Mouse (Mus musculus) heart, postnatal 10 days (tissue): ENCODE data around the gene Itln1. TPM values are rescaled to one million over a fixed set of nuclear protein-coding genes. Genes with fewer than 3 reads are reported as not detected.
A peak's percentile ranks its signal among the peaks of the same experiment; 100 is the strongest.

Experiments
- DNase-seq, 2 experiments: peaks; one replicate each; pipeline ENCODE4 v3.0.0; 2021
- intact Hi-C: fragments of 180-260 bp; cut with DNase I; formaldehyde crosslinking; loops from one replicate; pipeline ENCODE4 v1.15.1; 2025
- total RNA-seq, 2 experiments: library from RNA; stranded (reverse); gene quantifications; 2 replicates each; pipeline ENCODE4 v1.2.3; 2021

Gene Itln1
- total RNA-seq = not detected

DNA sequence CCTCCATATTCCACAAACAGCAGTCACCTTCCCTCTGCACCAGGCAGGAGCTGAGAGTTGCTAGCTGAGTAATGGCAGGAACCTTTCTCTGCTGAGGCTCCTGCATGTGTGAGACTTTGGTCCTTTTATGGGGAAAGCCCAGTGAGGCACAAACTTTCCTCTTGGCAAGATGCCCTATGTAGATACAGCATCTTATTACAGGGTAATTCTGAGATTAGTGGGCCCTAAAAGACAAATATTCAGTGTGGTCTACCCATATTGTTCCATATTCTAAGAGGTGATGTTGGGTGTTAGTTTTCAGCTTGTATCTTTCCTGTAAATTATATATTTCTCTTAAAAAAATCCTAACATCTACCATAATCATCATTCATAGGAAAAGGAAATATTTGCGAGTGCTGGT, at the start of gene Itln1:
TSS of gene Itln1 (minus strand) at position 101 of the 400 bp plus-strand sequence.
- no peak for DNase-seq
- intact Hi-C loops = no loop called here

DNA sequence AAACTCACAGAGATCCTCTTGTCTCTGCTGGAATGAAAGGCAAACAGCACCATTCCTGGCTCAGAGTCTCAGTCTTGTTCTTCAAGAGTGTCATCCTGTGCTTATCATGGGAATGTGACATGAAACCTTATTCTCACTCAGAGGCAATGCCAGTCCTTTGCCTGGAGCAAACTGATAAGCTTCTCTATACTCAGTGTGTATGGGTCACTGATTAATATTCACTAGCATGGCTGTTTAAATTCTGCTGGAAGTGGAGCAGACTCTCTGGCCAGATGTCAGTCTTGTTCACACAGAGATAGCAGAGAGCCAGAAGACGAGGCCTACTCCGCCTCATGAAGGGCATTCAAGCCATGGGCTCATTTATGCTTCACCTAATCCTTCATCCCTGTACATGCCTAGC, 49.5 kb upstream of the Itln1 start:
- DNase-seq = no peak
- intact Hi-C loops = no loop called here

DNA sequence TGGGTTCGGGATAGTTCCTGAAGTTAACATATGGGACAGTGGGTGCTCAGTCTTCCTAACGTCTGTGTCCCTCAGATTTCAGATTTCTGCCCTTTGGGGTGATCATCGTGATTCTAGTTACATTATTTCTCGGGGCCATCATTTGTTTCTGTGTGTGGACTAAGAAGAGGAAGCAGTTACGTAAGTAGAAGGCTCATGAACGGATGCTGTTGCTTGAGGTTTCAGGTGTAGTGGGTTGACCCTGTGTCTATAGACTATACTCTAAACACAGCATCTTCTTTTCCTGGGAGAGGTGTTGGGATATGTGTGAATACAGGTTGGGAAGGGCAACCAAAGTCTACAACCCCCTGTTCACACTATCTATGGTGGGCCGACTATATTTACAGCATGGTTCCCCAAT, 42.1 kb upstream of the Itln1 start:
- intact Hi-C loops = no loop called here

DNA sequence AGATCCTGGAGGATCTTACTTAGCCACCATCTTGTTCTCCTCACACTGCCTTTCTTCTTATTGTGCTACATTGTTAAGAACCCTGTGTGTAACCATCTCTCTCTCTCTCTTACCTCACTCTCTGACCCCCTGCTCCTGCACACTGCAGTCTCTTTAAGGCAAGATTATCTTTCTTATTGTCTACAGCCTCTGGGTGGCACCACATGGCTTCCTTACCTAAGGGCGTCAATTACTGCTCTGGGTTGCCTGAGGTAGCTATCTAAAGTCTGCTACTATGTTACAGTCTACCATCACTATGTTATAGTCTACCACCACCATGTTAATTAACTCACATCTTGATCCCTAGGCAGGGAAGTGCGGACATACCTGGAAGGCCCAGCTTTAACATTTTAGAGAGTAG, 33.3 kb upstream of the Itln1 start:
- intact Hi-C loops = no loop called here
- DNase-seq = no peak

More for the DNA sequence above, 42.1 kb upstream of the Itln1 start:
- DNase-seq = no peak

DNA sequence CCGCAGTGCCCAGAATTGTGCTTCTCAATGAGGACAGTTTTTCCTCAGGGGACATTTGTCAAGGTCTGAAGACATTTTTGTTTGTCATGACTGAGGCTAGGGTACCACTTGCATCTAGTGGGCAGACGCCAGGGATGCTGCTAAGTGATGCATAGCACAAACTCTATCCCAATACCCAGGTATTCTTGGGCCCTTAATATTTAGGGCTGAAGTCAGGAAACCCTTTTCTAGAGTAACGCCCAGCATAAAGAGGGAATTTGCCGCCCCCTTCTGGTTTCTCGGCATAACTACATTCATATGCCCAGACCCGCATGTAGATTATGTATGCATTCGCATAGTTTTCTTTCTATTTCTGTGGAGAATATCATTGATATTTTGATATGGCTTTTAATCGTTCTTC, 31.7 kb upstream of the Itln1 start:
- intact Hi-C loops = loop anchor here (1.0 to 2.0 kb wide), 2 partner anchors 63 to 206 kb away; partner anchors contain the start of genes Alyref2 and Klhdc9
- DNase-seq = peak; percentile 58 to 65

DNA sequence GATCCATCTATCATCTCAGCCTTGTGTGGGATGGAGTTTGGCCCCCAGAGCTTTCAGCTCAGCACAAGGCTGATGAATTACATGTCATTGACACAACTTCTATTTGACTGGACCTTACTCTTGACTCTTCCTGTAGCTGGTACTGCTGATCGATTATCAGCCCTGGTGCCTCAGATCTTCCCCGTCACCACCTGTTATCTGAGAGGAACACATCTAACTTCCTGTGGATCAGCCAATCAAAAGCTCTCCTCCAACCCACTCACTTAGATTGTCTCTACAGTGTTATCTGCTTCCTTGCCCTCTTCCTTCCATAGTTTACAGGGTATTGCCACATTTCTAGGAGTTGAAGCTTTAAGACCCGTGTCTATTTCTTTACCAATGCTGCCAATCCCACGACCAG, 30.8 kb upstream of the Itln1 start:
- intact Hi-C loops = loop anchor here (2.0 kb wide), 1 partner anchor 205 kb away; the partner anchor contains the start of gene Klhdc9
- no peak for DNase-seq

DNA sequence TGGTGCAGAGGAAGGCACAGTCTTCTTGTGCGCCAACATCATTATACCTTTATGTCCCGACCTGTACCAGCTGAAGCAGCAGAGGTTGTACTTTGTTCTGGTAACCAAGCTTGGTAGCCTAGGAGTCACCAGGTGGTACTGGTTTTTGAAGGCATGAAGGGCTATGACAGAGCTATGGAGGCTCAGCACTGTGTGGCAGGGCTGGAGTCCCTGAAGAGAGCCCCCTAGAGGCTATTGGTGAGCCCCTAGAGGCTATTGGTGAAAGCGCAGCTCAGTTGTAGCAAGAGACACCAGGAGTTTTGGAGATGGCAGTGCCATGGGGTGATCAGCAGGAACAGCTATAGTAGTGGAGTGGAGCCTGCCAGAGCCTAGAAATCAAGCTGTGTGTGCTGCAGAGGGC, 29.2 kb upstream of the Itln1 start:
- DNase-seq = peak; percentile 16 to 20

DNA sequence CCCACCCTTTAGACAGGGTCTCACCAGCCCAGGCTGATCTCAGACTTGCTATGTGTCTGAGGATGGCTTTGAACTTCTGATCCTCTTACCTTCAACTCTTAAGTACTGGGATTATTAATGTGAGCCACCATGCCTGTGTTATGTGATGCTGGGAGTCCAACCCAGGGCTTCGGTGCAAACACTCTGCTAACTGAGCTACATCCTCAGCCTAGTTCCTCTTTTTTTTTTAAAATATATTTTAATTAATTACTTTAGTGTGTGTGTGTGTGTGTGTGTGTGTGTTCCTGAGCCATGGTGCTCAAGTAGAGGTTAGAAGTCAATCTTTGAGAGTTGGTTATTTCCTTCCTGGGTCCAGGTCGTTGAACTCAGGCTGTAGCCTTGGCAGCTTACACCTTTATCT, 27.9 kb upstream of the Itln1 start:
- intact Hi-C loops = no loop called here
- no peak for DNase-seq

More for the DNA sequence above, 29.2 kb upstream of the Itln1 start:
- intact Hi-C loops = no loop called here

DNA sequence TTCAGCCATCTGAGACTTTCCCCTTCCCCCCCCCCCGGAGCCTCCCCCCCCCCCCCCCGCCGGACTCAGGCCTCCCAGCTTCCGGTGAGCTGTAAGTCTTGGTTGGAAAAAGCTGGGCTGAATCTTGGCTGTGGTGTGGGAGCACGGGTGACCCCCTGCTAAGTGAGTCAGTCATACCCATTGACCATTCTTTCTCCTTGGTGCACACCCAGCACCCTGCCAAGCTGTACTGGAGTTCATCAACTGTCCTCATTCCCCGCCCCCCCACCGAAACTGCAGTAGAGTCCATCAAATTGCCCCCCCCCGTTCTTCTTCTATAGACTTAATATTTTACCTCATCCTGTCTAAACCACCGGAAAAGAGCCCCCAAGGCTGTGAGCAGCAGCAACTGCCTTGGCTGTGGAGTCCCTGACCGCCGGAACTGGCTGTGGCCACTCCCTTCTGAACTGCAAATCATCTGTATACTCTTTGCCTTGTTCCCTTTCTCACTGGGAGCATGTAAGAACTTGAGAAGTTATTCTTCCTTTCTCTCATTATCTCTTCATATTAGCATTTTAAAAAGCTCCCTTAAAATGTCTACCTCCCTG, 26.6 kb upstream of the Itln1 start:
- DNase-seq = no peak
- intact Hi-C loops = no loop called here

DNA sequence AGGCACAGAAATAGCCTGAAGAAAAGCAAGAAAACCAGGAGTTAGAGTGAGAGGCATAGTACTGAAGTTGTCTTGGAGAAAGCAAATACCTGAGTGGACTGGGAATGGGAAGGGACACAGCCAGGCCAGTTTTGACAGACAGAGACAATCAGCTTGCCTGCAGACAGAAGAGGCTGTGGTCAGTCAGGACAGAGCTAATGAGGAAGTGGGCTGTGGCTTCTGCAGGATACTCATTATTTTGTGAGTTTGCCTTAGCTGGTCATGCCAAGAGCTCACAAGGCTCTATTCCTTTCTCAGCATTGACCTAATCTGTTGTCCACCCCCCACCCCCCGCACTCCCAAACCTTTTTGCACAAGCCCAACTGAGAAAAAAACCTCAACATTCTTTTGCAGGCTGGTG, 26.1 kb upstream of the Itln1 start:
- intact Hi-C loops = no loop called here
- DNase-seq = no peak

DNA sequence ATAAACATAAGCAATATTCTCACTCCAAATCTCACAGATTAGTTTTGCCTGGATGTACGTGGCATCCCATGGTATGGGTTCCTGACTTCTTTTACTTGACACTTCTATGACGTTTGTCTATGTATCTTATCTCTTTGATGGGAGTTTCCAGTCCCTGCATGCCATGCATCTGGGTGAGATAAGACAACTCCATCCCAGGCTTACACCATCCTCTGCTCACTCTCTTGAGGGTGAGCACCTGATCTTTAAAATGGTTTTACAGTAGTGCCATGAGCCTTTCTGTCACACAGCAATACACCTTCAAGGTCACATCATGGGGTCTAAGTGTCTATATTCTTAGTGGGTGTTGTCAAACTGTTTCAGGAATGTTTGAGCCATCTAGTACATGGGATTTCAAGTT, 25.2 kb upstream of the Itln1 start:
- intact Hi-C loops = no loop called here
- DNase-seq = no peak

DNA sequence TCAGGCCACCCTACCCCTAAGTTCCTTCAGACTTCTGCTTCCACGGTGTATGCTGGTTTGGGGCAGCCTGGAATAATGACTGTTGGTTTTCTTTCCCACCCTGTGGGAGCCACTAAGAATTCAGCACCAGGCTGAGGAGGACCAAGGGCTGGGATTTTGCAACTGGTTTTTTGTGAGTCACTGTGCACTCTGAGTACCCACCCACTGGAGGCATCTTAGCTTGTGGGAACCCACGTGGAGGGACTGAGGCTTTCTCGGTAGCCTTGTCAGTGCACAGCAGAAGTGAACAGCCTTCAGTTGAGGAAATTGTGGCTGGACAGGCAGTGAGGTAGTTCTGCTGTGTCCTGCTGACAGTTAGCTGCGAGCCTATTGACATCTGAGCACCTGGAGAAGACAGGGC, 23.8 kb upstream of the Itln1 start, which contains the start of gene Cd244a:
TSS of gene Cd244a (plus strand) at position 296 of the 400 bp plus-strand sequence.
- intact Hi-C loops = no loop called here
- DNase-seq = no peak

DNA sequence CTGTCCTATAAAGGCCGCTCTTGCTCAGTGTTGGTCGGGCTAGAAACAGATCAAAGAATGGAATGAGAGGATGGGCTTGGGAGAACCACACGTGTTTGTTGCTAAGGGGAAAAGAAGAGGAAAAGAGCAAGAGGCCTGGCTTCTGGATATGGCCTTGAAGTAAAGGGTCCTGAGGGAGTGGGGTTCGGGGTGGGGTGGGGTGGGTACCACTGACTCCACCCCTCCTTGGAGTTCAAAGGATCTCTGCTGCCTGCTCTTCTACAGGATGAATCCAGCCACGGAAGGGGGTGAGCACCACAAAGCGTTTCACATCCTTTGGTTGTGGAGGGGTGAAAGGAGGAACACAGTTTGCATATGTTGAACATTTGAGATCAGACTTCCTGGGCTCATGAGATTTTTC, 23.3 kb upstream of the Itln1 start:
- DNase-seq = no peak
- intact Hi-C loops = no loop called here

DNA sequence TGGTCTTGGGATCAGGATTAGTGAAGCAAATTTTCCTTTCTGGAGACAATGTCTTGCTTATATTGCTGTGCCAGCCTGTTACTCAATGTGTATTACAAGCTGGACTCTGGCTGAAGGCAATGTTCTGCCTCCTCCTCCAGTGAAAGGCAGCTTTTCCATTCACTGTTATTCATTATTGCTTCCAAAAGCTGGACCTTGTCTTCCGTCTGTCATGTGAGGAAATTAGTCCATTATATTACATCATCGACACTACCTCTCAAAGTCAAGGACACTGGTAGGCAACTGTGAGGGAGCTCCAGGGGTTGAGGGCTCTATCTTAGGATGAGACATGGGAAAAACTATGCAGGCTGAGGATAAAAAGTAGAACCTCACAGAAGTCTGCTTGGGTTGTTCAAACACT, 21.3 kb upstream of the Itln1 start:
- intact Hi-C loops = no loop called here
- DNase-seq = no peak

DNA sequence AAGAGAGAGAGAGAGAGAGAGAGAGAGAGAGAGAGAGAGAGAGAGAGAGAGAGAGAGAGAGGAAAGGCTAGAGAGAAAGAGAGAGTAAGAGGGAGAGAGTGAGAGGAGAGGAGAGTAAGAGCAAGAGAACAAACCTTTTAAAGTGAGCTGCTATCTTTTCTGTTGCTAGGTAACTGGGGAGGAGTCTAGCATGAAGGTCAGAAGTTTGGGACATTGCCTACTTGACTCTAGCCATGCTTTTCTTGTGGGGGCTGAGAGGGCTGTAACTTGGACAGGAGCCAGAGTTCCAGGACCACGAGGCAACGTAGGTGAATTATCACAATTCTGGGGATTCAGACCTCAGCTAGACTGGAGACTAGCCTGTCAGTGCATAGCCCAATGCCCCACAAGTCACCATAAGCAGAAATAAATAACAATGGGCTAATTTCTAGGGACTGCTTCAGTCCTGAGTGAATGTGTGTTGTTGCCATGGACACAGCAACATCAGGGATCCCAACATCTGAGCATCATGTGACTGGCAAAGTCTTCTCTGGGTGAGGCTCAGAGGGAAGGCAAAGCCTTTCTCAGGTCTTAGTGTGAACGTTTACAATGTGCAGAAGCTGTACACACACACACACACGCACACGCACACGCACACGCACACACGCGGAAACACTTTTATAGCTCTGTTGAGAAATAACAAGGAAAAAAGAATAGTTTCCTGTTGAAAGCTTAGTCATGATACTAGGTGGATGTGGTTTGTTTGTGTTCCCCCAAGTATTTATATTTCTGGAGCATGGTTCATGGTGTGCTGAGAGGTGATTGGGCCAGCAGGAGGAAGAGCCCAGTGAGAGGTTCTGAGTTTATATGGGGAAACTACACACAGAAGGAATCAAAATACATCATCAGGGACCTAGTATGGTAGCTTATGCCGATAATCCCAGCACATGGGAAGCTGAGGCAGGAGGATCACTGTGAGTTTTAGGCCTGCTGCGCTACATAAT, 18.6 kb upstream of the Itln1 start:
- DNase-seq = no peak
- intact Hi-C loops = no loop called here

DNA sequence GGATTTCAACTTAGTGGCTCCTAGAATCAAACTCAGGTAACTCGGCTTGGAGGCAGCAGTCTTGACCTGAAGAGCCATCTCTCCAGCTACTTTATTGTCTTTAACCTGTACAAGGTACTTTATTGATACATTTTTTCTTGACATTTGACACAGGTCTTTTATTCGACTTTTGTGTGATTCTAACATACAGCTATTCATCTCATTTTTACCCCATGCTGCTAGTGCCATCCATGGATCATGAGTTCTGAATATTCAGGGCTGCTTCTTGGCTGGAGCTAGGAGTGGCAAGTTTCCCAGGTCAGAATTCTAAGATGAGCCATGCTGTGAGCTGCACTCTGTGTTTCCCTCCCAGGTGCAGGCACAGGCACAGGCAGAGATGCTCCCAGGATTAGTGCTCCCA, 17.1 kb upstream of the Itln1 start:
- no peak for DNase-seq
- intact Hi-C loops = no loop called here

DNA sequence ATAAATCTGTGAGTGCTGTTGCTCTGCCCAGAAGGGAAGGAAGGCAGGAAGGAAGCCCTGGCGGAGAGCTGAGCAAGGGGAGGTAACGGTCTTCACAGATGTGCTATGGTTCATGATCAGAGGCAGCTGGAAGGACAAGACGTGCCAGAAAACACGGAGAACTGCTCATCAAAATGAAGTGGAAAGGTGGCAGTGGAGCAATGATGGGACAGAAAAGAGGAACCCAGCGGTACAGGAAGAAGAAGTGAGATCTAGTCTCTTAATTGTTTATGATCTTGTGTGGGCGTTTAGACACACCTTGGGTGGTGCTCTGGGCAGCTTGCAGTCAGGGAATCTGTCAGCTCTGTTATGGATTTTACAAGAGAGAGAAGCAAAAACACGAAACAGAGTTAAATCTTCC, 16.2 kb upstream of the Itln1 start:
- intact Hi-C loops = no loop called here
- DNase-seq = no peak

DNA sequence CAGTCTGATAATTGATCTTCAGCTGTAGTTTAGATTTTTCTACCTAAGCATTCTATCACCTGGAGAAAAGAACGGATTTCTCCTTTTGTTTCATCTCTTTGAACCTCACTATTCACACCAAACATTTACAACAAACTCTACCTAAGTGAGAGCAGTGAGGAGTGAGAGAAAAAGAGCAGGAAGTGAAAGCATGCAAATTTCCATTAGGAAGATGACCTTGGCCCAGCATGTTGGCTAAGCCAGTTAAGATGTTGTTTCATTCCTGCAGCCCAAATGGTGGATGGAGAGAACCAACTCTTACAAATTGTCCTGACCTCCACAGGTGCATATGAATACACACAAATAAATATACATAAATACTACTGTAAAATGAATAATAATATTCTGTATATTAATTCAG, 5.6 kb upstream of the Itln1 start:
- intact Hi-C loops = no loop called here
- no peak for DNase-seq

DNA sequence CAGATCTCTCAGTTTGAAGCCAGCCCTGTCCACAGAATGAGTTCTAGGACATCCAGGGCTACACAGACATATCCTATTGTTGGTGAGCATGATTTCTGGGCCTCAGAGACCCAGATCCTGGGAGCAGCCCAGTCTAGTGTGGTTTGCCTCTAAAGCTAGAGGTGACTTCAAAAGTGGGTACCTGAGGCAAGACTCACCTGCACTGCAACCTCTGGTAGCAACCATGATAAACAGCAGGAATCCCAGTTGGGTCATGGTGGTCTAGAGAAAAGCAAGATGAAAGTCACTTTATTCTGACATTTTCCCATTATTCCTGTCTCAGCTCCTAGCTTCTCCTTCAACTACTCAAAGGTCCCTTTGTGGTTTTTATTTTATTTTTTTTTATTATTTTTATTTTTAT, 537 bp downstream of the Itln1 start:
- no peak for DNase-seq
- intact Hi-C loops = no loop called here

DNA sequence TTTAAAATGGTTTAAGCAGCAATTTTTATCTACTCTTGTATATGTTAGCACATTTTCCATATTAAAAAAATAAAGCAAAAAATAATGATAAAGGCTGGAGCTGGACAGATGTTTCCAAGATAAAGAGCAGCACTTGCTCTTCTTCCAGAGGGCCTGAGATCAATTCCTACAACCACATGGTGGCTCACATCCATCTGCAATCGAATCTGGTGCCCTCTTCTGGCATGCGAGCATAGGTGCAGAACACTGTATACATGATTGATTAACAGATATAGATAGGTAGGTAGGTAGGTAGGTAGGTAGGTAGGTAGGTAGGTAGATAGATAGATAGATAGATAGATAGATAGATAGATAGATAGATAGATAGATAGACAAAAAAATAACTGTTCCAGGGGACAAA, 2.3 kb downstream of the Itln1 start:
- no peak for DNase-seq
- intact Hi-C loops = no loop called here

DNA sequence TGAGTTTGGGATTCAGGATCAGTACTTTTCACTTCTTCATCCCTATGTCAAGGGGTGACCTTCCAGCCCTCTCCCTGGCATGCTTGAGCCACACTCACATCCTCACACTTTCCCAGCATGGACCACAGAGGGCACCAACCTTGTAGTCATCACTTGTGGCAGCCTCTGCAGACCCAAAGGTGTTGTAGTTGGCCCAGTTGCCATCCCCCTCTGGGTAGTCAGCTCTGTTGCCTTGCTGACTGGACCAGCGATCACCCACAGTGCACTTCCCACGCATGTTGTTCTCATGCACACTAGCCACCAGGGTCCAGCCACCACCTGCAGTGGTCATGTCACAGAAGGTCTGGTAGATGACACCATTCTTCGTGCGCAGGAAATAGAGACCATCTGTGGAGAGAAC, 3.7 kb downstream of the Itln1 start:
- intact Hi-C loops = no loop called here
- no peak for DNase-seq

DNA sequence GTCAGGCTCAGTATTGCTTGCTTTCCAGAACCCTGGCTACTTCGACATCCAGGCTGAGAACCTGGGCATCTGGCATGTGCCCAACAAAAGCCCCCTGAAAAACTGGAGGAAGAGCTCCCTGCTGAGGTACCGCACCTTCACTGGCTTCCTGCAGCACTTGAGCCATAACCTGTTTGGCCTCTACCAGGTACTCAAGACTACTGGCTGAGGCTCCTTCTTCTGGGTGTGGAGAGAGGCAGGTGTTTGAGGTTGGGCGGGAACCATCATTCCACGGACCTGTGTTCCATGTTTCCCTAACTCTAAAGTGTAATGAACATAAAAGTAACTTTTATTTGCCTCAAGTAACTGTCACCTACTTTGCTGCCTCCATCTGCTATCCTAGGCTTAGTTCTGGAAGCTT, 19.5 kb downstream of the Itln1 start:
- intact Hi-C loops = no loop called here
- DNase-seq = no peak
